Mouse (Mus musculus) liver, embryonic 14.5 days (tissue): ENCODE data around the gene Birc5. TPM values are rescaled to one million over a fixed set of nuclear protein-coding genes. Genes with fewer than 3 reads are reported as not detected.

Experiments
- ATAC-seq: fragments of 200-750 bp; cut with Nextera tagmentation; 2 replicates; pipeline ENCODE4 v1.8.0; 2017; ENCODE audit warnings: moderate number of reproducible peaks, mild to moderate bottlenecking, moderate library complexity; ENCODE audit not compliant: insufficient read depth
- DNase-seq, 3 experiments: peaks; one replicate each; pipeline ENCODE4 v3.0.0-alpha.2; 2012 to 2013; ENCODE audit warnings: low read depth in 3 of 3, low spot score in 3 of 3
- H3K27ac ChIP-seq: fragments of 300-500 bp; sonication (generic); 2 replicates; pipeline ENCODE4 v1.5.1; 2014; ENCODE audit warnings: moderate library complexity, mild to moderate bottlenecking, control low read depth, inconsistent platforms
- H3K27me3 ChIP-seq: fragments of 300-500 bp; sonication (generic); 2 replicates; pipeline ENCODE4 v1.6.1; 2014; ENCODE audit warnings: mild to moderate bottlenecking, low read length, moderate library complexity; ENCODE audit not compliant: control insufficient read depth, insufficient read depth
- H3K36me3 ChIP-seq: fragments of 300-500 bp; sonication (generic); replicated peaks from 2 replicates; pipeline ENCODE4 v1.6.1; 2014; ENCODE audit warnings: low read depth; ENCODE audit not compliant: control insufficient read depth, insufficient read depth
- H3K4me1 ChIP-seq, 2 experiments: fragments of 200-500 bp in 1 of 2; fragments of 300-500 bp in 1 of 2; sonication (generic) in 1 of 2; replicated peaks; 2 replicates each; pipeline ENCODE4 v1.6.1; 2012 to 2014; ENCODE audit warnings: antibody characterized with exemption in 1 of 2, inconsistent platforms in 1 of 2, low read length in 1 of 2; ENCODE audit not compliant: control insufficient read depth in 2 of 2, insufficient read depth in 2 of 2
- H3K4me2 ChIP-seq: fragments of 300-500 bp; sonication (generic); 2 replicates; pipeline ENCODE4 v1.6.1; 2014; ENCODE audit warnings: low read depth, mild to moderate bottlenecking, control low read depth, moderate library complexity
- H3K4me3 ChIP-seq, 2 experiments: fragments of 200-500 bp in 1 of 2; fragments of 300-500 bp in 1 of 2; sonication (generic) in 1 of 2; 2 replicates each; pipeline ENCODE4 v1.5.1; 2012 to 2014; ENCODE audit warnings: low read depth in 2 of 2, low read length in 2 of 2, mild to moderate bottlenecking in 2 of 2, control low read depth in 1 of 2, inconsistent platforms in 1 of 2, moderate library complexity in 1 of 2; ENCODE audit not compliant: insufficient read depth in 1 of 2
- H3K9ac ChIP-seq: fragments of 300-500 bp; sonication (generic); replicated peaks from 2 replicates; pipeline ENCODE4 v1.6.1; 2014; ENCODE audit warnings: mild to moderate bottlenecking, control low read depth, moderate library complexity
- H3K9me3 ChIP-seq: fragments of 300-500 bp; sonication (generic); 2 replicates; pipeline ENCODE4 v1.6.1; 2016; ENCODE audit warnings: low read length, mixed read lengths; ENCODE audit not compliant: control insufficient read depth
- CTCF ChIP-seq: IDR thresholded peaks from 2 replicates; pipeline ENCODE4 v1.5.1; 2016; ENCODE audit warnings: antibody characterized with exemption, low read depth, control low read depth
- EP300 ChIP-seq: IDR thresholded peaks from 2 replicates; pipeline ENCODE4 v1.6.1; 2016; ENCODE audit warnings: antibody characterized with exemption, low read depth
- WGBS: fragments of 180-500 bp; shearing (Covaris S2); extraction: QIAGEN DNeasy Blood & Tissue Kit; methylation state at CpG from one replicate; pipeline ENCODE4 v1.1.7; 2014; ENCODE audit not compliant: insufficient replicate concordance; 5-methylcytosine and 5-hydroxymethylcytosine counted together
- polyA plus RNA-seq, 2 experiments: library from polyadenylated mRNA; depleted of rRNA in 1 of 2; stranded (reverse) in 1 of 2; unstranded in 1 of 2; fragments of >200 nt; fragmentation: Nextera tagmentation in 1 of 2; extraction: Ambion mirVana in 1 of 2; gene quantifications; 2 replicates each; pipeline versions ENCODE4 v1.2.1 to v1.2.3; 2012 to 2014

Birc5 gene
- polyA plus RNA-seq, 2 experiments = 181 to 373 TPM

GRCm38 (mm10) chr11:117871376-117871775 is 22.3 kb downstream of the Birc5 start:
- Histone ChIP-seq H3K27ac (no peak overlapping the region), H3K27me3 (peaks cover 19% of the 10 kb centered on the region), H3K9ac (no peak overlapping the region), H3K36me3 (no peaks in the 10 kb centered on the region), H3K4me1 (0 out of 4 replicates have a peak, but pooled peaks cover 0 to 2% of the 10 kb centered on the region in 2 experiments), H3K9me3 (no peaks in the 10 kb centered on the region), H3K4me2 (no peak overlapping the region), H3K4me3 (no peak overlapping the region)
- no peak for TF ChIP-seq CTCF
- no peak for TF ChIP-seq EP300
- 41% methylated on average over 5 of the region's 5 CpGs for WGBS
- DNase-seq = no peak
- no peak for ATAC-seq

- ATAC-seq (no peak), DNase-seq (no peak)
- peaks cover 0 to 2% of the 10 kb centered on the region in 2 experiments; a peak in 1 of 4 replicates for H3K4me1 ChIP-seq
- 27% methylated on average over 12 of the region's 12 CpGs for WGBS
- no peak overlapping the region for H3K9ac ChIP-seq
- H3K27ac ChIP-seq = no peak overlapping the region
- no peak for TF ChIP-seq EP300
- no peak for TF ChIP-seq CTCF
- H3K36me3 ChIP-seq = no peaks in the 10 kb centered on the region
- H3K9me3 ChIP-seq = no peaks in the 10 kb centered on the region
- no peak overlapping the region for H3K4me3 ChIP-seq
- no peak overlapping the region for H3K4me2 ChIP-seq
- peaks cover 19% of the 10 kb centered on the region for H3K27me3 ChIP-seq
These were observed 23.0 kb downstream of the Birc5 start for GRCm38 (mm10) chr11:117871911-117872584.

DNA sequence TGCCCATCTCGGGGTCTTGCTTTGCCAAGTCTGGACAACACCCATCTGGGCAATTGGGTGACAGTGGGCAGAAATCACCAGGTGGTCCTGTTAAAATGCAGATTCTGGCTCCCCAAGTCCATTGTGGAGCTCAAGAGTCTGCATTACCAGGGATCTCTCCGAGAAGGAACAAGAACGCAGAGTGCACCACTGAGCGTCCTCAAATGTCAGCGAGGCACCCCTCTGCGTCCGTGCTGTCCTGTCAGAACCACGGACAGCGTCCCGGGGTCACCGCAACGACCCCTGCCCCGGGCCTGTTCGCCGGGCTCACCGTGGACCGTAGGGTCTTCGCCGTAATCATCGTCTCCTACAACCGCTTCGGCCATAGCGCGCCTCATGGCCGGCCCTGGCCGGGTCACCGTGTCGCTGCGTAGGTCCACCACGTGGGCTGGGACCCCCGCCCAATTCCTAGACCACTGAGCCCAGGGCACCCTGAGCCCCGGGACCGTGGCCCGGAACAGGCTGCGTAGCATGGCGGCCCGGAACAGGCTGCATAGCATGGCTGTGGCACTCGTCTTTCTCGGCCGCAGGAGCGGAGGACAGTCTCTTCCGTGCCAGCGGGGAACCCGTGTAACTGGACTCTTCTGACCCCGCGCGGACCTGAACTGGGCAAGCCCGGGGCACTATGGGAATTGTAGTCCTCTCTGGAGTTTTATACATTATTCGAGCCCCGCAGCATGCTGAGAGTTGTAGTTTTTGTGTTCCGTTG is 24.0 kb downstream of the Birc5 start, which contains the start of gene Tha1:
Gene Tha1, minus strand, starts transcription at position 621 of the 748 bp plus-strand sequence.
- peaks cover 19% of the 10 kb centered on the region for H3K27me3 ChIP-seq
- H3K9ac ChIP-seq = no peak within 1 kb of the TSS
- H3K4me1 ChIP-seq = peaks cover 2 to 10% of the 10 kb centered on the region in 2 experiments; a peak in 1 of 4 replicates
- H3K4me3 ChIP-seq = peak within 1 kb of the TSS; percentile 48 to 51
- 1% methylated on average over 51 of the region's 51 CpGs for WGBS
- TF ChIP-seq CTCF = no peak
- no peak for TF ChIP-seq EP300
- ATAC-seq = peak; percentile 36; the same call in 1 of the 2 replicates
- H3K36me3 ChIP-seq = no peaks in the 10 kb centered on the region
- no peak within 1 kb of the TSS for H3K27ac ChIP-seq
- peak within 1 kb of the TSS; percentile 57 for H3K4me2 ChIP-seq
- no peak for DNase-seq
- no peaks in the 10 kb centered on the region for H3K9me3 ChIP-seq

DNA sequence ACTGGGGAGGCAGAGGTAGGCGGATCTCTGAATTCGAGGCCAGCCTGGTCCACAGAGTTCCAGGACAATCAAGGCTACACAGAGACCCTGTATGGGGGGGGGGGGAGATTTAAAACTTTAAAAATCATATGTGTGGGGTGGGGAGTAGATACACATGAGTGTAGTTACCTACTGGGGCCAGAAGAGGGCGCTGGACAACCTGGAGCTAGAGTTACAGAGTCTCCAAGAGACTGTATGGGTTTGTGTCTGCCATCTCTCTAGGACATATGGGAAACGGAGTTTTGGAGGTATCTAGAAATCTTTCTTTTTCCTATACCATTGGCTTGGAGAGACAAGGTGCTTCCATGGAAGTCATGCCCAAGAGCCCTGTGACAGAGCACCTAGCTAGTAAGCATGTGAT is 25.4 kb downstream of the Birc5 start:
- H3K4me3 ChIP-seq = no peak overlapping the region
- WGBS = 41% methylated on average over 4 of the region's 4 CpGs
- H3K4me2 ChIP-seq = no peak overlapping the region
- H3K36me3 ChIP-seq = no peaks in the 10 kb centered on the region
- DNase-seq = no peak
- no peak for ATAC-seq
- TF ChIP-seq EP300 = no peak
- peak; percentile 60 for TF ChIP-seq CTCF
- H3K4me1 ChIP-seq = peaks cover 4 to 19% of the 10 kb centered on the region in 2 experiments; a peak in 1 of 4 replicates
- H3K27me3 ChIP-seq = peaks cover 19% of the 10 kb centered on the region
- H3K9me3 ChIP-seq = no peaks in the 10 kb centered on the region
- no peak overlapping the region for H3K9ac ChIP-seq
- no peak overlapping the region for H3K27ac ChIP-seq

DNA sequence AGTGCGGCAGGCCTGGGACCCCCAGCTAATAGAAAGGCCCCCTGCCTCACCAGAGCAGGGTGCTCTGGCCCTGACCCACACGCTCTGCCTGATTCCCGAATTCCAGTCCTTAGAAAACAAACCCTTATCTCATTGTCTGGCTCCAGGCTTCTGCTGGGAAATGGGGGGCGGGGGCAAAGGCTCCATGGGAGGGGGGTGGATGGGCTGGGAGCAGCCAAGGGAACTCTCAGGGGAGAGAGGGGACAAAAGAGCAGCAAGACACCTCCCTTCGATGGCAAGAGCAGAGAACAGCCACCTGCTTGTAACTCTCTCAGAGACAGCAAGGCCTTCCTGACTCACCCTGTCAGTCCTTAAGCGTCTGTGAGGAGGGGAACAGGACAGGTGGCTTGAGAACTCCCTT is 26.6 kb downstream of the Birc5 start:
- DNase-seq (no peak), ATAC-seq (no peak)
- H3K27ac ChIP-seq = no peak overlapping the region
- peaks cover 4 to 19% of the 10 kb centered on the region in 2 experiments; a peak in 1 of 4 replicates for H3K4me1 ChIP-seq
- H3K4me3 ChIP-seq = no peak overlapping the region
- no peak overlapping the region for H3K9ac ChIP-seq
- 52% methylated on average over 6 of the region's 6 CpGs for WGBS
- no peaks in the 10 kb centered on the region for H3K36me3 ChIP-seq
- H3K9me3 ChIP-seq = no peaks in the 10 kb centered on the region
- no peak overlapping the region for H3K4me2 ChIP-seq
- H3K27me3 ChIP-seq = peaks cover 19% of the 10 kb centered on the region
- TF ChIP-seq EP300 (no peak), CTCF (no peak)
